Mouse (Mus musculus): ENCODE data around the gene Runx2. TPM values are rescaled to one million over a fixed set of nuclear protein-coding genes. Genes with fewer than 3 reads are reported as not detected.

Gene Runx2
- polyA plus RNA-seq, 1 experiment from 2014 or later = 28.9 TPM

DNA sequence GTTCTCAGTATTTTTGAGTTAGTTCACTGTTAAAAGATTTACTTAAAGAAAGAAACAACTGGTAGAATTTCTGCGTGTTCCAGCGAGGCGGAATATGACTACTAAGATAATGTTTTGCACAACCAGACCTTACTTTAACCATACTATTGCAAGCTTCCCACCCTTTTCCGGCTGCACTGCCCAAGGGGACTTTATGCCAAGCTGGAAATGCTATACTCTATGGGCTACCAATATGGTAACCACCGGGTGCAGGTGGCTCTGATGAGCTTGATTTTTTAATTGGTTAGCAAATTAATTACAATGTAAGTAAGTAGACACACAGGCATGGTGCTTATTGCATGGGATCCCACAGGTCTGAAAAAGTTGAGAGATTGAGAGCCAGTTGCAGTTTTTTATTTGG is 36.5 kb downstream of the Runx2 start:
- peak overlapping the region; percentile 83 for H3K4me3 ChIP-seq (ENCODE audit: low read depth, low read length)
- WGBS = 57% methylated on average over 5 of the region's 5 CpGs
- no peaks in the 10 kb centered on the region for H3K27me3 ChIP-seq (replicated peaks; ENCODE audit: control insufficient read depth, insufficient read depth, low read length)
- H3K9ac ChIP-seq (ENCODE audit: low read depth, low read length) = no peak overlapping the region
- H3K27ac ChIP-seq (replicated peaks; ENCODE audit: low read depth, low read length) = peak overlapping the region; percentile 92; the same call in 1 of the 2 replicates
- H3K9me3 ChIP-seq (ENCODE audit: control insufficient read depth, low read length) = no peaks in the 10 kb centered on the region
- no peaks in the 10 kb centered on the region for H3K36me3 ChIP-seq (ENCODE audit: control insufficient read depth, insufficient read depth, low read length)
- ATAC-seq (ENCODE audit: low read depth) (no peak), DNase-seq (ENCODE audit: low spot score) (peak; percentile 14)
- H3K4me1 ChIP-seq (ENCODE audit: control insufficient read depth, insufficient read depth, low read length) = peaks cover 5% of the 10 kb centered on the region; the same call in 1 of the 2 replicates
- peak overlapping the region; percentile 78 for H3K4me2 ChIP-seq (ENCODE audit: low read depth, low read length)

DNA sequence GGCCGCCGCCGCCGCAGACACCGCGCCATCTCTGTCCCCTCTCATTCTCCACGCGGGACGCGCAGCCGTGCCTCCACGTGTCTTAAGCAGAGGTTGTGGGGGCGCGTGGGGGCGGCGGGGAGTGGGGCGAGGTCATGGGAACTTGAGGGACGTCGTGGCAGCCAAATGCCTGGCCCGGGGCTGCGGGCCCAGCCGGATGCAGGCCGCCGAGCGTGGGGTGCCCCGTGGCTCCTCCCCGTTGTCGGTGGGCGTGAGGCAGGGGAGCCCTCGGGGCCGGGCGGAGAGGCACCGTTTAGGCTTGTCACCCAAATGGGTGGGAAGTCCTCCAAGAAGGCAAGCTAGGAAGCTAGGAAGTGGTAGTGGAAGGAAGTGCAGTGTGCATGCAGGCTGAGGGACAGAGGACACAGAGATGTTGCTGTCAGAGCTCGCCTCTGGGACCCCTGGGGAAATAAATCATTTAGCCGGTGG is 37.2 kb downstream of the Runx2 start:
- DNase-seq (ENCODE audit: low spot score) = peak; percentile 79
- no peaks in the 10 kb centered on the region for H3K36me3 ChIP-seq (ENCODE audit: control insufficient read depth, insufficient read depth, low read length)
- H3K4me1 ChIP-seq (ENCODE audit: control insufficient read depth, insufficient read depth, low read length) = peaks cover 5% of the 10 kb centered on the region; the same call in 1 of the 2 replicates
- no peaks in the 10 kb centered on the region for H3K27me3 ChIP-seq (replicated peaks; ENCODE audit: control insufficient read depth, insufficient read depth, low read length)
- peak overlapping the region; percentile 78 for H3K4me2 ChIP-seq (ENCODE audit: low read depth, low read length)
- peak overlapping the region; percentile 95 for H3K9ac ChIP-seq (ENCODE audit: low read depth, low read length)
- H3K27ac ChIP-seq (replicated peaks; ENCODE audit: low read depth, low read length) = peak overlapping the region; percentile 92
- H3K9me3 ChIP-seq (ENCODE audit: control insufficient read depth, low read length) = no peaks in the 10 kb centered on the region
- ATAC-seq (ENCODE audit: low read depth) = peak; percentile 81
- WGBS = 1% methylated on average over 22 of the region's 35 CpGs
- H3K4me3 ChIP-seq (ENCODE audit: low read depth, low read length) = peak overlapping the region; percentile 83

DNA sequence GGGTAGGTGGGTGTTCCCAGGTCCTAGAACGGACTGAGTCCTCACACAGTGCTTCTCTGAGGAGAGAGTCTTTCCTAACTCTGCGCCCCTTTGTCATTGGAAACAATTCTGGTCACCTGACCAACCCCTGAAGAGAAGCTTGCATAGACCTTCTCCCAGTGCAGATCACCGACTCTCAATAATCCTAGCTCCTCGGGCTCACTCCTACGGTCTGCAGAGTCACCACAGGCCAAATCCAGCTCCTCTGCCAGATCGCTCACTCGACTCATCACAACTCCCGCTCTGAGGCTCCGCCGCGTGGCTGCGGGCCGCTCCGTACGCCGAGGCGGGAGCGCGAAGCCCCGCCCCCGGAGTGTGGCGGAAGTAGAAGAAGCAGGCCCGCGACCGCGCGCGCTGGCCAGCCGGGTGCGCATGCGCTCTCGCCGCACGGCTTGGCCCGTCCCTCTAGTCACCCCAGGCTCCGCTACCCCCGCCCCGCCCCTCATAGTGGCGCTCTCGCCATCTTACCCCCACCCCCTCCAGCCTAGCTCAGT is 37.8 kb downstream of the Runx2 start, which contains the start of gene Supt3:
Gene Supt3 (plus strand): TSS at position 415 of the 533 bp plus-strand sequence.
- Histone ChIP-seq H3K36me3 (ENCODE audit: control insufficient read depth, insufficient read depth, low read length) (no peaks in the 10 kb centered on the region), H3K4me3 (ENCODE audit: low read depth, low read length) (peak within 1 kb of the TSS; percentile 83), H3K4me1 (ENCODE audit: control insufficient read depth, insufficient read depth, low read length) (peaks cover 5% of the 10 kb centered on the region; the same call in 1 of the 2 replicates), H3K4me2 (ENCODE audit: low read depth, low read length) (peak within 1 kb of the TSS; percentile 78), H3K27me3 (replicated peaks; ENCODE audit: control insufficient read depth, insufficient read depth, low read length) (no peaks in the 10 kb centered on the region), H3K27ac (replicated peaks; ENCODE audit: low read depth, low read length) (peak within 1 kb of the TSS; percentile 92), H3K9me3 (ENCODE audit: control insufficient read depth, low read length) (no peaks in the 10 kb centered on the region), H3K9ac (ENCODE audit: low read depth, low read length) (peak within 1 kb of the TSS; percentile 95)
- WGBS = under 1% methylated on average over 39 of the region's 40 CpGs
- peak; percentile 98 for ATAC-seq (ENCODE audit: low read depth)
- DNase-seq (ENCODE audit: low spot score) = peak; percentile 96

DNA sequence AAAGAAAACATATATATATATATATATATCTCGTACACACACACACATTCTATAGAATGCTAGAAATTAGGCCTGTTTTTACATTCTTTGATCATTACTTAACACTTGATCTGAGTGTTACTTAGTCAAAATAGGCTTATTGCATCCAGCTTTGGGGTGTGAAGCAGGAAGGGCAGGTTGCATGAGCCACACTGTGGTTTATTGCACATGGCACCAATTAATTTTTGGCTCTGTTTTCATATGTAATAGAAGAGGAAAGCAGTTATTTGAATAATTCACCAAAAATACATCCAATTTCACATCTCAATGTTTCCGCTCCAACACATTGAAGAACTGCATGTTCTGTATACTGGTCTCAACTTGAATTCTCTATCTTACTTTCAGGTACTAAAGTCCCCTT is 42.0 kb downstream of the Runx2 start:
- ATAC-seq (ENCODE audit: low read depth) (no peak), DNase-seq (ENCODE audit: low spot score) (no peak)
- Histone ChIP-seq H3K9me3 (ENCODE audit: control insufficient read depth, low read length) (no peaks in the 10 kb centered on the region), H3K4me1 (ENCODE audit: control insufficient read depth, insufficient read depth, low read length) (peaks cover 5% of the 10 kb centered on the region; the same call in 1 of the 2 replicates), H3K4me3 (ENCODE audit: low read depth, low read length) (no peak overlapping the region), H3K4me2 (ENCODE audit: low read depth, low read length) (no peak overlapping the region), H3K36me3 (ENCODE audit: control insufficient read depth, insufficient read depth, low read length) (no peaks in the 10 kb centered on the region), H3K27me3 (replicated peaks; ENCODE audit: control insufficient read depth, insufficient read depth, low read length) (no peaks in the 10 kb centered on the region), H3K9ac (ENCODE audit: low read depth, low read length) (no peak overlapping the region), H3K27ac (replicated peaks; ENCODE audit: low read depth, low read length) (no peak overlapping the region)
- 69% methylated on average over 2 of the region's 2 CpGs for WGBS

DNA sequence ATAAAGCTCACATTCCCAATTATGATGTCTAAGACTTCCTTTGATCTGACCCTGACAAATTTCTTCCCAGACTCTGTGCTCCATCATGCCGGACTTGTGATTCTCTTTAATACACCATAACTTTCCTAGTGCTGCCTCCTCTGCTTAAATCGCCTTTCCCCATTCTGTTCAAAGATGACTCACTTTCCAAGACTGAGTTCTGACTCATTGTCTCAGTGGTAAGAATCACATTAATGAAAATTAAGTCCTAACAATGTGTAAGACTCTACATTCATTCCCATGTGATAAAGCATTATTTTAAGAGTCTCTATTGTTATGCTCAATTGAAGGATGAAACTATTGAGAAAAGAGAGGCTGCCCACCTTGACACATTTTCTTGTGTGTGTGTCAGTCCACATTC is 43.7 kb downstream of the Runx2 start:
- 71% methylated on average over 2 of the region's 2 CpGs for WGBS
- Histone ChIP-seq H3K4me3 (ENCODE audit: low read depth, low read length) (no peak overlapping the region), H3K27ac (replicated peaks; ENCODE audit: low read depth, low read length) (no peak overlapping the region), H3K27me3 (replicated peaks; ENCODE audit: control insufficient read depth, insufficient read depth, low read length) (no peaks in the 10 kb centered on the region), H3K4me1 (ENCODE audit: control insufficient read depth, insufficient read depth, low read length) (peaks cover 7% of the 10 kb centered on the region; the same call in 1 of the 2 replicates), H3K9ac (ENCODE audit: low read depth, low read length) (no peak overlapping the region), H3K4me2 (ENCODE audit: low read depth, low read length) (no peak overlapping the region), H3K9me3 (ENCODE audit: control insufficient read depth, low read length) (no peaks in the 10 kb centered on the region), H3K36me3 (ENCODE audit: control insufficient read depth, insufficient read depth, low read length) (no peaks in the 10 kb centered on the region)
- ATAC-seq (ENCODE audit: low read depth) (no peak), DNase-seq (ENCODE audit: low spot score) (no peak)

DNA sequence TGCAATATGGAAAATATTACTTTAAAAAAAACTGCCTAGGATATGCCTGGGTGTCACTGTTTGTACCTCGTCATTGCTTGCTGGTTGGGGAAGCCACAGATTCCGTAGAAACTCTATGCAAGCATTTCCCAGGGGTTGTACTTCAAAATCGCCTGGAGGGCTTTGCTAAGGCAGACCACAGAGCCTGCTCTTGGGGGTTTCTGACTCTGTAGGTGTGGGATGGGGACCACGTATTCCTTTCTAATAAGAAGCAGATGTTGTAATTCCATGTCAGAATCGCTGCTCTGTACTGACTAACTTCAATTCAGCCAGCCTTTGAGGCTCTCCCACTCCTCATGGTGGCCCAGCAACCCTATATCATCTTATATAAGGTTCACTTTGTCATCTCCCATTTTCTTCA is 46.1 kb downstream of the Runx2 start:
- Histone ChIP-seq H3K4me2 (ENCODE audit: low read depth, low read length) (no peak overlapping the region), H3K4me1 (ENCODE audit: control insufficient read depth, insufficient read depth, low read length) (peaks cover 7% of the 10 kb centered on the region; the same call in 1 of the 2 replicates), H3K9ac (ENCODE audit: low read depth, low read length) (no peak overlapping the region), H3K4me3 (ENCODE audit: low read depth, low read length) (no peak overlapping the region), H3K9me3 (ENCODE audit: control insufficient read depth, low read length) (no peaks in the 10 kb centered on the region), H3K36me3 (ENCODE audit: control insufficient read depth, insufficient read depth, low read length) (no peaks in the 10 kb centered on the region), H3K27ac (replicated peaks; ENCODE audit: low read depth, low read length) (peak overlapping the region; percentile 24), H3K27me3 (replicated peaks; ENCODE audit: control insufficient read depth, insufficient read depth, low read length) (no peaks in the 10 kb centered on the region)
- DNase-seq (ENCODE audit: low spot score) (peak; percentile 60), ATAC-seq (ENCODE audit: low read depth) (peak; percentile 50; the same call in 1 of the 2 replicates)
- 14% methylated on average over 5 of the region's 5 CpGs for WGBS

DNA sequence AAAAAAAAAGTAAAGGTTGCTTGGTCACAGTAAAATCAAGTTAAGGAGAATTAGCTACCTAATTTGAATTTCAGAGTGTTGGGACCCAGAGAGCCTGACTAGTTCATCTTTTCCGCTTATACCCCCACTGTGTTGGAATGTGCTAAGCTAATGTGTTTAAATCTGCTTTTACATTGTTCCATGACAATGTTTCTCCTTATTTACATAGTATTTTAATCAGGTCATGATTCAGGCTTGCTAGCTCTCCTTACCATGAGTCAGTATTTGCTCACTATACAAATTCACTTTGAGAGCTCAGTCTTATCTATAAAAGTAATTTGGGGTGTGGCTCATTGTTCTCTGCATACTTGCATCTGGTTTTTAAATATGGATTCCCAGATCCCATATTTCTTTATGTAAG is 47.2 kb downstream of the Runx2 start:
- H3K9ac ChIP-seq (ENCODE audit: low read depth, low read length) = no peak overlapping the region
- no peaks in the 10 kb centered on the region for H3K36me3 ChIP-seq (ENCODE audit: control insufficient read depth, insufficient read depth, low read length)
- WGBS = 76% methylated on average over 1 of the region's 1 CpGs
- no peaks in the 10 kb centered on the region for H3K27me3 ChIP-seq (replicated peaks; ENCODE audit: control insufficient read depth, insufficient read depth, low read length)
- H3K9me3 ChIP-seq (ENCODE audit: control insufficient read depth, low read length) = no peaks in the 10 kb centered on the region
- DNase-seq (ENCODE audit: low spot score) = no peak
- no peak overlapping the region for H3K4me3 ChIP-seq (ENCODE audit: low read depth, low read length)
- H3K27ac ChIP-seq (replicated peaks; ENCODE audit: low read depth, low read length) = no peak overlapping the region
- no peak overlapping the region for H3K4me2 ChIP-seq (ENCODE audit: low read depth, low read length)
- ATAC-seq (ENCODE audit: low read depth) = no peak
- peaks cover 7% of the 10 kb centered on the region; the same call in 1 of the 2 replicates for H3K4me1 ChIP-seq (ENCODE audit: control insufficient read depth, insufficient read depth, low read length)

DNA sequence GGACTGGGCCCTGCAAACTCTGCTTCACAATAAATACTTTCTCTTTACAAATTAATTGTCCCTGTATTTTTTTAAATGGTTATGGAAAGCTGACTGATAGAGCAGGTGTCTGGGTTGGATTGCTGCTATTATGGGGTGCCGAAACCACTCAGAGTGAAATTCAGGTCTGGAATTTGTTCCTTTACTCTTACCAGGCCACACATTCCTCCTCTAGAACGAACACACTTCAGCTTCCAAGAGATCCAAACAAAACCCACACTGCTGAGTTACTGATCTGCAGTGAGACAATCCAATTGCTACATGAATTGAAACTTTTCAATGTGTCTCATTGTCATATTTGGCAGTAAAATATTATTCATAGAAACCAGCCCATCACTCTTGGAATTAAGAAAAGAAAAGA is 47.6 kb downstream of the Runx2 start:
- Histone ChIP-seq H3K27me3 (replicated peaks; ENCODE audit: control insufficient read depth, insufficient read depth, low read length) (no peaks in the 10 kb centered on the region), H3K4me3 (ENCODE audit: low read depth, low read length) (no peak overlapping the region), H3K4me1 (ENCODE audit: control insufficient read depth, insufficient read depth, low read length) (peaks cover 7% of the 10 kb centered on the region; the same call in 1 of the 2 replicates), H3K9ac (ENCODE audit: low read depth, low read length) (no peak overlapping the region), H3K9me3 (ENCODE audit: control insufficient read depth, low read length) (no peaks in the 10 kb centered on the region), H3K27ac (replicated peaks; ENCODE audit: low read depth, low read length) (no peak overlapping the region), H3K36me3 (ENCODE audit: control insufficient read depth, insufficient read depth, low read length) (no peaks in the 10 kb centered on the region), H3K4me2 (ENCODE audit: low read depth, low read length) (no peak overlapping the region)
- 61% methylated on average over 2 of the region's 2 CpGs for WGBS
- ATAC-seq (ENCODE audit: low read depth) = no peak
- DNase-seq (ENCODE audit: low spot score) = no peak

DNA sequence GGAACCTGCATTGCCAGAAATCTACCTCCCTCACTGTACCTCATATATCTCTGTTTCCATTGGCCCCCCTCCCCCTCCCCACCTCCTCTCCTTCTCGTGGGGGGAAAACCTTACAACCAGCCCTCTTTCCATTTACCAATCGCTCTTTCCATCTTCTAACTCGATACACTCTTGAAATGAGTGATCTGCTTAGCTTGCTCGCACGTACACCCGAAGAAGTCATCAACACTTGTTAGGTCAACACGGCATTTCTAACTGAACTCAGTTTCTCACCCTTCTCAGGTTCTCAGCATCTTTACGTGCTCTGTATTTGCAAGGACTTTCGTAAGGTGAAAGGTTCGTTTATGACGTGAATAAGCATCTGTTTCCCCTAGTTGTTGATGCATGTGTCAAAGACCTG is 48.3 kb downstream of the Runx2 start:
- Histone ChIP-seq H3K4me3 (ENCODE audit: low read depth, low read length) (no peak overlapping the region), H3K36me3 (ENCODE audit: control insufficient read depth, insufficient read depth, low read length) (no peaks in the 10 kb centered on the region), H3K9ac (ENCODE audit: low read depth, low read length) (no peak overlapping the region), H3K4me2 (ENCODE audit: low read depth, low read length) (no peak overlapping the region), H3K9me3 (ENCODE audit: control insufficient read depth, low read length) (no peaks in the 10 kb centered on the region), H3K27me3 (replicated peaks; ENCODE audit: control insufficient read depth, insufficient read depth, low read length) (no peaks in the 10 kb centered on the region), H3K27ac (replicated peaks; ENCODE audit: low read depth, low read length) (no peak overlapping the region), H3K4me1 (ENCODE audit: control insufficient read depth, insufficient read depth, low read length) (peaks cover 7% of the 10 kb centered on the region; the same call in 1 of the 2 replicates)
- ATAC-seq (ENCODE audit: low read depth) (no peak), DNase-seq (ENCODE audit: low spot score) (no peak)
- WGBS = 81% methylated on average over 11 of the region's 11 CpGs

All from embryonic facial prominence, embryonic 14.5 days (tissue).